Mouse (Mus musculus) lung, embryonic 14.5 days (tissue): Measurements from ENCODE around the gene Commd1. TPM values are rescaled to one million over a fixed set of nuclear protein-coding genes. Genes with fewer than 3 reads are reported as not detected.

Experiments used
- ATAC-seq: fragments of 200-750 bp; cut with Nextera tagmentation; 2 replicates; pipeline ENCODE4 v1.8.0; 2017; ENCODE audit warnings: mild to moderate bottlenecking, moderate TSS enrichment, moderate library complexity; ENCODE audit not compliant: insufficient read depth
- DNase-seq: peaks from one replicate; pipeline ENCODE4 v3.0.0-alpha.2; 2015
- H3K27ac ChIP-seq: fragments of 300-500 bp; sonication (generic); 2 replicates; pipeline ENCODE4 v1.5.1; 2014; ENCODE audit warnings: low read depth, mild to moderate bottlenecking, moderate library complexity
- H3K27me3 ChIP-seq: fragments of 300-500 bp; sonication (generic); 2 replicates; pipeline ENCODE4 v1.6.1; 2014; ENCODE audit warnings: low read length, control low read depth; ENCODE audit not compliant: insufficient read depth
- H3K36me3 ChIP-seq: fragments of 300-500 bp; sonication (generic); 2 replicates; pipeline ENCODE4 v1.6.1; 2014; ENCODE audit warnings: control low read depth; ENCODE audit not compliant: insufficient read depth
- H3K4me1 ChIP-seq: fragments of 300-500 bp; sonication (generic); 2 replicates; pipeline ENCODE4 v1.6.1; 2014; ENCODE audit warnings: antibody characterized with exemption, control low read depth; ENCODE audit not compliant: insufficient read depth
- H3K4me2 ChIP-seq: fragments of 300-500 bp; sonication (generic); 2 replicates; pipeline ENCODE4 v1.6.1; 2014; ENCODE audit warnings: mild to moderate bottlenecking
- H3K4me3 ChIP-seq: fragments of 300-500 bp; sonication (generic); 2 replicates; pipeline ENCODE4 v1.5.1; 2014; ENCODE audit warnings: low read depth, low read length
- H3K9ac ChIP-seq: fragments of 300-500 bp; sonication (generic); 2 replicates; pipeline ENCODE4 v1.6.1; 2014
- H3K9me3 ChIP-seq: fragments of 300-500 bp; sonication (generic); 2 replicates; pipeline ENCODE4 v1.6.1; 2016; ENCODE audit warnings: low read depth, low read length, control low read depth
- CTCF ChIP-seq: IDR thresholded peaks from 2 replicates; pipeline ENCODE4 v1.5.1; 2016; ENCODE audit warnings: antibody characterized with exemption, low read depth
- WGBS: fragments of 180-500 bp; shearing (Covaris S2); extraction: QIAGEN DNeasy Blood & Tissue Kit; methylation state at CpG from one replicate; pipeline ENCODE4 v1.1.7; 2014; 5-methylcytosine and 5-hydroxymethylcytosine counted together
- polyA plus RNA-seq: library from polyadenylated mRNA; unstranded; fragments of >200 nt; fragmentation: Nextera tagmentation; extraction: Ambion mirVana; gene quantifications from 2 replicates; pipeline ENCODE4 v1.2.1, GENCODE M21; 2014

The Commd1 gene
- polyA plus RNA-seq, 1 experiment from 2014 or later = 422 TPM

- Histone ChIP-seq H3K27ac (peak overlapping the region; percentile 39), H3K4me1 (0 out of 2 replicates have a peak, but pooled peaks cover 6% of the 10 kb centered on the region), H3K4me2 (peak overlapping the region; percentile 41), H3K9ac (no peak overlapping the region), H3K4me3 (0 out of 2 replicates have a peak overlapping the region, but pooled peaks have one; percentile 8), H3K36me3 (no peaks in the 10 kb centered on the region), H3K27me3 (no peaks in the 10 kb centered on the region), H3K9me3 (no peaks in the 10 kb centered on the region)
- 40% methylated on average over 7 of the region's 7 CpGs for WGBS
- ATAC-seq (peak; percentile 60; the same call in 1 of the 2 replicates), DNase-seq (peak; percentile 44)
- no peak for TF ChIP-seq CTCF
Observed at GRCm38 (mm10) chr11:22871628-22872306, 110.4 kb downstream of the Commd1 start.

GRCm38 (mm10) chr11:22868582-22868981 is 113.6 kb downstream of the Commd1 start:
- Histone ChIP-seq H3K27ac (no peak overlapping the region), H3K4me2 (no peak overlapping the region), H3K27me3 (no peaks in the 10 kb centered on the region), H3K4me3 (no peak overlapping the region), H3K4me1 (0 out of 2 replicates have a peak, but pooled peaks cover 6% of the 10 kb centered on the region), H3K9ac (no peak overlapping the region), H3K36me3 (no peaks in the 10 kb centered on the region), H3K9me3 (no peaks in the 10 kb centered on the region)
- 85% methylated on average over 8 of the region's 8 CpGs for WGBS
- no peak for ATAC-seq
- DNase-seq = no peak
- TF ChIP-seq CTCF = no peak

GRCm38 (mm10) chr11:22867691-22868090 is 114.5 kb downstream of the Commd1 start:
- H3K27ac ChIP-seq = no peak overlapping the region
- H3K4me1 ChIP-seq = 0 out of 2 replicates have a peak, but pooled peaks cover 2% of the 10 kb centered on the region
- WGBS = 77% methylated on average over 5 of the region's 5 CpGs
- H3K27me3 ChIP-seq = no peaks in the 10 kb centered on the region
- ATAC-seq (no peak), DNase-seq (no peak)
- H3K4me2 ChIP-seq = no peak overlapping the region
- H3K9me3 ChIP-seq = no peaks in the 10 kb centered on the region
- no peak for TF ChIP-seq CTCF
- no peaks in the 10 kb centered on the region for H3K36me3 ChIP-seq
- H3K4me3 ChIP-seq = no peak overlapping the region
- no peak overlapping the region for H3K9ac ChIP-seq

- no peak overlapping the region for H3K27ac ChIP-seq
- TF ChIP-seq CTCF = no peak
- peaks cover 3% of the 10 kb centered on the region; the same call in 1 of the 2 replicates for H3K27me3 ChIP-seq
- H3K4me2 ChIP-seq = no peak overlapping the region
- no peaks in the 10 kb centered on the region for H3K36me3 ChIP-seq
- ATAC-seq = no peak
- DNase-seq = no peak
- no peaks in the 10 kb centered on the region for H3K9me3 ChIP-seq
- 89% methylated on average over 7 of the region's 7 CpGs for WGBS
- no peak overlapping the region for H3K9ac ChIP-seq
- H3K4me3 ChIP-seq = no peak overlapping the region
- no peaks in the 10 kb centered on the region for H3K4me1 ChIP-seq
Observed at GRCm38 (mm10) chr11:22865635-22866246, 116.4 kb downstream of the Commd1 start.

- no peak overlapping the region for H3K4me3 ChIP-seq
- ATAC-seq = no peak
- 59% methylated on average over 8 of the region's 8 CpGs for WGBS
- no peak for DNase-seq
- TF ChIP-seq CTCF = no peak
- no peak overlapping the region for H3K9ac ChIP-seq
- H3K9me3 ChIP-seq = no peaks in the 10 kb centered on the region
- no peaks in the 10 kb centered on the region for H3K36me3 ChIP-seq
- no peak overlapping the region for H3K4me2 ChIP-seq
- no peaks in the 10 kb centered on the region for H3K4me1 ChIP-seq
- H3K27me3 ChIP-seq = peaks cover 3% of the 10 kb centered on the region; the same call in 1 of the 2 replicates
- no peak overlapping the region for H3K27ac ChIP-seq
Observed at GRCm38 (mm10) chr11:22864305-22865060, 117.7 kb downstream of the Commd1 start.

GRCm38 (mm10) chr11:22863581-22863980 is 118.6 kb downstream of the Commd1 start:
- ATAC-seq = no peak
- H3K4me3 ChIP-seq = no peak overlapping the region

GRCm38 (mm10) chr11:22861315-22861714 is 120.9 kb downstream of the Commd1 start:
- Histone ChIP-seq H3K36me3 (no peaks in the 10 kb centered on the region), H3K9ac (no peak overlapping the region), H3K4me3 (no peak overlapping the region), H3K4me2 (no peak overlapping the region), H3K9me3 (no peaks in the 10 kb centered on the region), H3K4me1 (no peaks in the 10 kb centered on the region), H3K27ac (no peak overlapping the region), H3K27me3 (peaks cover 27% of the 10 kb centered on the region)
- WGBS = 49% methylated on average over 4 of the region's 4 CpGs
- ATAC-seq = no peak
- TF ChIP-seq CTCF = no peak
- DNase-seq = peak; percentile 42

More at GRCm38 (mm10) chr11:22863581-22863980, 118.6 kb downstream of the Commd1 start:
- H3K27ac ChIP-seq = no peak overlapping the region
- DNase-seq = no peak
- no peak overlapping the region for H3K9ac ChIP-seq
- no peak overlapping the region for H3K4me2 ChIP-seq
- peaks cover 11% of the 10 kb centered on the region for H3K27me3 ChIP-seq
- WGBS = 48% methylated on average over 4 of the region's 4 CpGs
- TF ChIP-seq CTCF = no peak
- no peaks in the 10 kb centered on the region for H3K36me3 ChIP-seq
- no peaks in the 10 kb centered on the region for H3K9me3 ChIP-seq
- no peaks in the 10 kb centered on the region for H3K4me1 ChIP-seq
